Mouse (Mus musculus): ENCODE data around the gene N4bp2. TPM values are rescaled to one million over a fixed set of nuclear protein-coding genes. Genes with fewer than 3 reads are reported as not detected.

The N4bp2 gene
- 9.0 and 9.8 TPM in 2 replicates for polyA plus RNA-seq (2015; fragmentation: Nextera tagmentation; extraction: Ambion mirVana)

GRCm38 (mm10) chr5:65763088-65763915 is at the start of gene N4bp2:
Gene N4bp2, plus strand, starts transcription at chr5:65763521.

GRCm38 (mm10) chr5:65861154-65861944 is 98.0 kb downstream of the N4bp2 start, which contains the start of gene Rhoh:
Gene Rhoh, plus strand, starts transcription at chr5:65861213.

Other genes starting within 250 kb of the N4bp2 start
- gene Smim14, start 226.3 kb upstream of the N4bp2 start, polyA plus RNA-seq (2015; fragmentation: Nextera tagmentation; extraction: Ambion mirVana), result 286 and 310 TPM in 2 replicates
- gene Ube2k, start 226.3 kb upstream of the N4bp2 start, polyA plus RNA-seq (2015; fragmentation: Nextera tagmentation; extraction: Ambion mirVana), result 102 and 110 TPM in 2 replicates
- gene Pds5a, start 65.2 kb upstream of the N4bp2 start, polyA plus RNA-seq (2015; fragmentation: Nextera tagmentation; extraction: Ambion mirVana), result 18.4 and 23.6 TPM in 2 replicates
- gene Rhoh, start 97.7 kb downstream of the N4bp2 start, polyA plus RNA-seq (2015; fragmentation: Nextera tagmentation; extraction: Ambion mirVana), result 0.73 and 1.6 TPM in 2 replicates
- not detected in 2 replicates for gene Chrna9, start 171.4 kb downstream of the N4bp2 start, polyA plus RNA-seq (2015; fragmentation: Nextera tagmentation; extraction: Ambion mirVana)
- 2.4 and 3.3 TPM in 2 replicates for gene 9130230L23Rik, start 240.8 kb downstream of the N4bp2 start, polyA plus RNA-seq (2015; fragmentation: Nextera tagmentation; extraction: Ambion mirVana)

All from urinary bladder, postnatal 0 days (tissue).